Mouse (Mus musculus) kidney, embryonic 14.5 days (tissue): ENCODE measurements around the gene Atp6v1e2. TPM values are rescaled to one million over a fixed set of nuclear protein-coding genes. Genes with fewer than 3 reads are reported as not detected.

Source experiments
- ATAC-seq: fragments of 200-750 bp; cut with Nextera tagmentation; 2 replicates; pipeline ENCODE4 v1.8.0; 2017; ENCODE audit warnings: moderate number of reproducible peaks, mild to moderate bottlenecking, moderate TSS enrichment, moderate library complexity; ENCODE audit not compliant: low FRiP score, low TSS enrichment
- H3K27ac ChIP-seq: fragments of 300-500 bp; sonication (generic); 2 replicates; pipeline ENCODE4 v1.5.1; 2014; ENCODE audit warnings: low read depth, mild to moderate bottlenecking, low read length, moderate library complexity, mixed read lengths
- H3K27me3 ChIP-seq: fragments of 300-500 bp; sonication (generic); 2 replicates; pipeline ENCODE4 v1.6.1; 2014; ENCODE audit warnings: mild to moderate bottlenecking, low read length; ENCODE audit not compliant: control insufficient read depth, insufficient read depth
- H3K36me3 ChIP-seq: fragments of 300-500 bp; sonication (generic); 2 replicates; pipeline ENCODE4 v1.6.1; 2014; ENCODE audit warnings: low read length, mixed read lengths; ENCODE audit not compliant: control insufficient read depth, insufficient read depth
- H3K4me1 ChIP-seq: fragments of 300-500 bp; sonication (generic); 2 replicates; pipeline ENCODE4 v1.6.1; 2014; ENCODE audit warnings: low read length, mixed read lengths; ENCODE audit not compliant: control insufficient read depth, insufficient read depth
- H3K4me2 ChIP-seq: fragments of 300-500 bp; sonication (generic); replicated peaks from 2 replicates; pipeline ENCODE4 v1.6.1; 2014; ENCODE audit warnings: low read depth, mild to moderate bottlenecking, low read length
- H3K4me3 ChIP-seq: fragments of 300-500 bp; sonication (generic); 2 replicates; pipeline ENCODE4 v1.5.1; 2014; ENCODE audit warnings: mild to moderate bottlenecking, low read length
- H3K9ac ChIP-seq: fragments of 300-500 bp; sonication (generic); 2 replicates; pipeline ENCODE4 v1.6.1; 2014; ENCODE audit warnings: low read depth, mild to moderate bottlenecking, low read length, moderate library complexity
- H3K9me3 ChIP-seq: fragments of 300-500 bp; sonication (generic); 2 replicates; pipeline ENCODE4 v1.6.1; 2016; ENCODE audit warnings: low read length; ENCODE audit not compliant: control insufficient read depth
- WGBS: fragments of 180-500 bp; shearing (Covaris S2); extraction: QIAGEN DNeasy Blood & Tissue Kit; methylation state at CpG from one replicate; pipeline ENCODE4 v1.1.7; 2014; 5-methylcytosine and 5-hydroxymethylcytosine counted together
- polyA plus RNA-seq: library from polyadenylated mRNA; unstranded; fragments of >200 nt; fragmentation: Nextera tagmentation; extraction: Ambion mirVana; gene quantifications from 2 replicates; pipeline ENCODE4 v1.2.1, GENCODE M21; 2014

Atp6v1e2 gene
- polyA plus RNA-seq, 1 experiment from 2014 or later, result not detected

- ATAC-seq, result no peak
- no peak overlapping the region for H3K27ac ChIP-seq
- 95% methylated on average over 1 of the region's 1 CpGs for WGBS
- no peak overlapping the region for H3K4me2 ChIP-seq
- H3K27me3 ChIP-seq, result no peaks in the 10 kb centered on the region
- H3K9me3 ChIP-seq, result no peaks in the 10 kb centered on the region
- H3K4me1 ChIP-seq, result 0 out of 2 replicates have a peak, but pooled peaks cover 5% of the 10 kb centered on the region
- H3K4me3 ChIP-seq, result no peak overlapping the region
- no peak overlapping the region for H3K9ac ChIP-seq
- peaks cover 21% of the 10 kb centered on the region for H3K36me3 ChIP-seq
Observed at GRCm38 (mm10) chr17:86981205-86981604, 33.5 kb upstream of the Atp6v1e2 start.

DNA sequence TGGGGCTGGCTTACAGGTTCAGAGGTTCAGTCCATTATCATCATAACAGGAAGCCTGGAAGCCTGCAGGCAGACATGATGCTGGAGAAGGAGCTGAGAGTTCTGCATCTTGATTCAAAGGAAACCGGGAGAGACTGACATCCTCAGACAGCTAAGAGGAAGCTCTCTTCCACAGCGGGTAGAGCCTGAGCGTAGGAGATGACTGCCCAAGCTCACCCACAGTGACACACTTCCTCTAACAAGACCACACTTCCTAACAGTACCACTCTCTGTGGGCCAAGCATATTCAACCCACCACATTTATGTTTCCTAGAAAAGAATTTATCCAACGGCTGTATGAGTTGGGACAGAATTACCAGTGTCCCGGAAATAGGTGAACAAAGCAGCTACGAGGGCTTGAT is 30.8 kb upstream of the Atp6v1e2 start:
- 83% methylated on average over 6 of the region's 6 CpGs for WGBS
- H3K4me1 ChIP-seq, result no peaks in the 10 kb centered on the region

DNA sequence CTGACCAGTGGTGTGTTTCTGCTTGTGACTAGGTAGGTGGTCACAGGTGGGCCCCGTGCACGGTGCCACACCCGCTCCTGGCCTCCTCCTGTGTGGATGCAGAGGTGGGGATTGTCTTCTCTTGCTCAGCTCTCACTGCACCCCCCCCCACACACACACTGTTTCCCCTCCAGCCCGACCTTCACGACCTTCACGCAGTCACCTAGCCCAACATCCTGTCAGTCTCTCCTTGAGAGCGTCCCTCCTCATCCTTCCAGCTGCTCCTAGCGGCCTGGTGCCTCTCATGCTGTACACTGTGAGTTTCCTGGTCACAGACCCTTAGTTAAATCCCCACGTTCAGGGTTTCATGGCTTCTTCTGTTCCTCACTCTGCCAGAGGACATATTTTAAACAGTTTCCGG is 28.7 kb upstream of the Atp6v1e2 start:
- Histone ChIP-seq H3K9me3 (no peaks in the 10 kb centered on the region), H3K9ac (no peak overlapping the region), H3K4me2 (no peak overlapping the region), H3K4me3 (no peak overlapping the region), H3K36me3 (peaks cover 34% of the 10 kb centered on the region), H3K27me3 (no peaks in the 10 kb centered on the region), H3K27ac (no peak overlapping the region), H3K4me1 (no peaks in the 10 kb centered on the region)
- WGBS, result 76% methylated on average over 10 of the region's 10 CpGs
- ATAC-seq, result no peak

More for the DNA sequence above, 30.8 kb upstream of the Atp6v1e2 start:
- no peak overlapping the region for H3K9ac ChIP-seq
- H3K4me2 ChIP-seq, result no peak overlapping the region
- peaks cover 35% of the 10 kb centered on the region for H3K36me3 ChIP-seq
- no peak overlapping the region for H3K4me3 ChIP-seq
- no peak overlapping the region for H3K27ac ChIP-seq
- H3K27me3 ChIP-seq, result no peaks in the 10 kb centered on the region
- ATAC-seq, result no peak
- H3K9me3 ChIP-seq, result no peaks in the 10 kb centered on the region

GRCm38 (mm10) chr17:86973097-86973496 is 25.4 kb upstream of the Atp6v1e2 start:
- Histone ChIP-seq H3K4me3 (no peak overlapping the region), H3K27ac (no peak overlapping the region), H3K9me3 (no peaks in the 10 kb centered on the region), H3K9ac (no peak overlapping the region), H3K4me2 (no peak overlapping the region), H3K4me1 (peaks cover 5% of the 10 kb centered on the region; the same call in 1 of the 2 replicates), H3K27me3 (no peaks in the 10 kb centered on the region), H3K36me3 (peaks cover 29% of the 10 kb centered on the region)
- WGBS, result 97% methylated on average over 2 of the region's 2 CpGs
- no peak for ATAC-seq

DNA sequence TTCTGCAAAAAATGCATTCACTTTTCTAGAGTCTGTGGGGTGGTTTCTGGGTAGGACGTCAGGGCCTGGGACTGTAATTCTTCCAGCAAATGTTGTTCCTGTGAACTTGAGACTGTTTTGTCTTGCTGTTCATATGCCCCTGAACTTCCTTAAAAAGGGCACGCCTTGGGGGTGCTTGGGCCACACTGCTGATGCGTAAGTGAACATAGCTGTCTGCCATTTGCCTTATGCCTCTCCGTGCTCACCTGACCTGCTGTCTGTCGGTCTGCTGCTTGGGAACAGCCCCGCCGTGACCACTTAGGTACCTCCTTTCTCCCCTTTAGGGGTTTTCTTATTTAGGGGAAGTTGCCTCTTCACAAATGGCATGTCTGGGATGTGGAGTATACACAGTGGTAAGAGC is 24.2 kb upstream of the Atp6v1e2 start:
- Histone ChIP-seq H3K4me3 (no peak overlapping the region), H3K27ac (no peak overlapping the region), H3K4me1 (peaks cover 13% of the 10 kb centered on the region; the same call in 1 of the 2 replicates), H3K9ac (no peak overlapping the region), H3K4me2 (no peak overlapping the region), H3K36me3 (peaks cover 27% of the 10 kb centered on the region), H3K27me3 (no peaks in the 10 kb centered on the region), H3K9me3 (no peaks in the 10 kb centered on the region)
- no peak for ATAC-seq
- 82% methylated on average over 7 of the region's 7 CpGs for WGBS

- H3K4me3 ChIP-seq, result no peak overlapping the region
- ATAC-seq, result no peak
- peaks cover 13% of the 10 kb centered on the region; the same call in 1 of the 2 replicates for H3K4me1 ChIP-seq
- H3K27ac ChIP-seq, result no peak overlapping the region
- 80% methylated on average over 5 of the region's 5 CpGs for WGBS
- no peak overlapping the region for H3K4me2 ChIP-seq
- peaks cover 27% of the 10 kb centered on the region for H3K36me3 ChIP-seq
- no peaks in the 10 kb centered on the region for H3K9me3 ChIP-seq
- H3K9ac ChIP-seq, result no peak overlapping the region
- H3K27me3 ChIP-seq, result no peaks in the 10 kb centered on the region
Observed at GRCm38 (mm10) chr17:86971036-86971435, 23.3 kb upstream of the Atp6v1e2 start.

DNA sequence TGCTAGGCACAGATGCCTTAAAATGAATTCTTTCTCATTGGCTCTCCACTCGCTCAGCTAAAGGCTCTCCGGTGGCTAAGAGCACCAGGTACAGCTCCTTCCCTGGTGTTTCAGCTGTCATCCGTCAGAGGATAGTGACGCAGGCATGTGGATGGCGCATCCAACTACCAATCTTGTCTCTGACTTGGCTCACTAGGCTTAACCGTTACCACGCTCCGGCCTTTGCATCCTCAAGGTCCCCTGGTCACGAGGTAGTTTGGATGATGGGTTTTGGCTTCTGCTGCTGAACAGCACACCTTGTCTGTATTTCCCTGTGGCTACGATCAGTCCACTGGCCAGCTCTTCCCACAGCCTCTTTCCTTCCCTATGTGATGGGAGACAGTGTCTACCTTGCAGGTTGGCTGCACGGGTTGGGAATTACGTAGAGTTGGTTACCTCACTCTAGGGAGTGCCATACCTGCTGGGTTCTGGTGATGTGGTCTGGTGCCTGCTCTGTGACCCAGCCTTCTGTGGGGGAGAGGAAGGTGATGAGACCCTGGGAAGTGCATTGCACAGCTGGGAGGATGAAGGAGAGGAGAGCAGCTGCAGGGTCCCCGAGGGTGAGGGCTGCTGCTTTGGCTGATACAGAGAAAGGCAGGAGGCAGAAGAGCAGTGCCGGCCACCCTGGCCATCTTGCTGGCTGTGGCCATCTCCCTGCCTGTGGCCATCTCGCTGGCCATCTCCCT is 22.5 kb upstream of the Atp6v1e2 start:
- H3K9ac ChIP-seq, result no peak overlapping the region
- peaks cover 19% of the 10 kb centered on the region; the same call in 1 of the 2 replicates for H3K4me1 ChIP-seq
- H3K36me3 ChIP-seq, result peaks cover 26% of the 10 kb centered on the region
- no peaks in the 10 kb centered on the region for H3K27me3 ChIP-seq
- no peaks in the 10 kb centered on the region for H3K9me3 ChIP-seq
- no peak overlapping the region for H3K27ac ChIP-seq
- ATAC-seq, result no peak
- no peak overlapping the region for H3K4me3 ChIP-seq
- no peak overlapping the region for H3K4me2 ChIP-seq
- 90% methylated on average over 15 of the region's 15 CpGs for WGBS

- H3K9me3 ChIP-seq, result no peaks in the 10 kb centered on the region
- no peak overlapping the region for H3K4me2 ChIP-seq
- 73% methylated on average over 5 of the region's 5 CpGs for WGBS
- peaks cover 20% of the 10 kb centered on the region for H3K36me3 ChIP-seq
- no peak overlapping the region for H3K9ac ChIP-seq
- H3K4me3 ChIP-seq, result no peak overlapping the region
- H3K4me1 ChIP-seq, result peaks cover 25% of the 10 kb centered on the region; the same call in 1 of the 2 replicates
- no peak for ATAC-seq
- no peak overlapping the region for H3K27ac ChIP-seq
- no peaks in the 10 kb centered on the region for H3K27me3 ChIP-seq
Observed at GRCm38 (mm10) chr17:86969582-86969981, 21.9 kb upstream of the Atp6v1e2 start.

DNA sequence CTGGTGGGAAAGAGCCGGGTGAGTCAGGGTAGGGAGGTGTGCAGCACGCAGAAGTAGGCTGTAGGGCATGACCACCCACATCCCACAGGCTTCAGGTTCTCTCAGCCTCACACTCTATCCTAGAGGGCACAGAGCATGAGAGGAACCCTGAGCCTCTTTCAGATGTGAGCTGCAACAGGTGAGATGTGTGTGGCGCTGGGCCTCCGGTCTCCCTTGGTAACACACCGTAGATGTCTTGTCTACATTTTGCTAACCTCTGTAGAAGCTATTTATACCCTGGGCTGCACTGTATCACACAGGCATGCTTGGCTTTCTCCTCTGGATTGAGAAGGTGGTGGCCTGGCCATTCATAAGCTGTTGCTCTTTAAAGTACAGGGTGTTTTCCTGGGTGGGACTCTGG is 20.9 kb upstream of the Atp6v1e2 start:
- ATAC-seq, result no peak

More for the DNA sequence above, 20.9 kb upstream of the Atp6v1e2 start:
- Histone ChIP-seq H3K4me3 (no peak overlapping the region), H3K36me3 (peaks cover 12% of the 10 kb centered on the region; the same call in 1 of the 2 replicates), H3K9me3 (no peaks in the 10 kb centered on the region), H3K4me2 (no peak overlapping the region), H3K27ac (no peak overlapping the region), H3K4me1 (peaks cover 28% of the 10 kb centered on the region; the same call in 1 of the 2 replicates), H3K9ac (no peak overlapping the region), H3K27me3 (no peaks in the 10 kb centered on the region)
- 83% methylated on average over 5 of the region's 5 CpGs for WGBS
